Mouse (Mus musculus) ovary, postnatal 10 days (tissue): ENCODE results near the gene Gbp2b.
A peak's percentile ranks its signal among the peaks of the same experiment; 100 is the strongest.
"Not testable (repeated sequence)": the region's sequence is repeated elsewhere in the genome, so short reads cannot be mapped to it uniquely, and the experiment has no call there.

Experiments
- DNase-seq: peaks from one replicate; pipeline ENCODE4 v3.0.0; 2022; ENCODE audit warnings: low spot score

Gbp2b gene

GRCm38 (mm10) chr3:142594547-142594946, at the start of gene Gbp2b:
Gene Gbp2b (plus strand): TSS chr3:142594847.
- DNase-seq = no peak

GRCm38 (mm10) chr3:142546690-142547089, 48.0 kb upstream of the Gbp2b start:
- DNase-seq = no peak

GRCm38 (mm10) chr3:142550052-142550676, 44.5 kb upstream of the Gbp2b start:
- DNase-seq = no peak

GRCm38 (mm10) chr3:142554601-142555000, 40.0 kb upstream of the Gbp2b start:
- DNase-seq = no peak

GRCm38 (mm10) chr3:142555623-142556022, 39.0 kb upstream of the Gbp2b start:
- no peak for DNase-seq

GRCm38 (mm10) chr3:142559632-142560228, 34.9 kb upstream of the Gbp2b start, which contains the start of gene Gbp3:
Gene Gbp3 (plus strand): TSS chr3:142560026.
- no peak for DNase-seq

GRCm38 (mm10) chr3:142560296-142560948, 34.2 kb upstream of the Gbp2b start:
- peak; percentile 78 for DNase-seq

- DNase-seq = no peak
Measured at GRCm38 (mm10) chr3:142561045-142561646, 33.5 kb upstream of the Gbp2b start.

- DNase-seq = no peak
Measured at GRCm38 (mm10) chr3:142561666-142562065, 33.0 kb upstream of the Gbp2b start.

- DNase-seq = not testable (repeated sequence)
Measured at GRCm38 (mm10) chr3:142567490-142567889, 27.2 kb upstream of the Gbp2b start.

GRCm38 (mm10) chr3:142570738-142571137, 23.9 kb upstream of the Gbp2b start:
- no peak for DNase-seq

GRCm38 (mm10) chr3:142577108-142577507, 17.5 kb upstream of the Gbp2b start:
- DNase-seq = no peak

GRCm38 (mm10) chr3:142578342-142578741, 16.3 kb upstream of the Gbp2b start:
- no peak for DNase-seq

GRCm38 (mm10) chr3:142583067-142583466, 11.6 kb upstream of the Gbp2b start:
- no peak for DNase-seq

GRCm38 (mm10) chr3:142587386-142587785, 7.3 kb upstream of the Gbp2b start:
- DNase-seq = no peak

- DNase-seq = no peak
Measured at GRCm38 (mm10) chr3:142588888-142589287, 5.8 kb upstream of the Gbp2b start.

- DNase-seq = no peak
Measured at GRCm38 (mm10) chr3:142590431-142591067, 4.1 kb upstream of the Gbp2b start.

GRCm38 (mm10) chr3:142597923-142598322, 3.3 kb downstream of the Gbp2b start:
- no peak for DNase-seq

GRCm38 (mm10) chr3:142601675-142602074, 7.0 kb downstream of the Gbp2b start:
- no peak for DNase-seq

GRCm38 (mm10) chr3:142618658-142619057, 24.0 kb downstream of the Gbp2b start:
- no peak for DNase-seq

GRCm38 (mm10) chr3:142619606-142620005, 25.0 kb downstream of the Gbp2b start:
- no peak for DNase-seq
